Mouse (Mus musculus) heart, postnatal 36 days (tissue): ENCODE results near the gene Ppp2r2d. TPM values are rescaled to one million over a fixed set of nuclear protein-coding genes. Genes with fewer than 3 reads are reported as not detected.

ENCODE experiments used
- DNase-seq, 2 experiments: peaks; one replicate each; pipeline ENCODE4 v3.0.0; 2021 to 2022
- intact Hi-C: fragments of 180-260 bp; cut with DNase I; formaldehyde crosslinking; loops from one replicate; pipeline ENCODE4 v1.15.1; 2025
- total RNA-seq, 2 experiments: library from RNA; stranded (reverse); gene quantifications; 2 replicates each; pipeline ENCODE4 v1.2.3; 2021

The Ppp2r2d gene
- total RNA-seq, 2 experiments from 2014 or later = 39.6 to 42.1 TPM

- DNase-seq = no peak
- intact Hi-C loops = no loop called here
These were observed 8.3 kb downstream of the Ppp2r2d start for GRCm38 (mm10) chr7:138854201-138854600.

- no peak for DNase-seq
- intact Hi-C loops = no loop called here
These were observed 10.8 kb downstream of the Ppp2r2d start for GRCm38 (mm10) chr7:138856670-138857069.

GRCm38 (mm10) chr7:138863950-138864572 lies 18.2 kb downstream of the Ppp2r2d start:
- no peak for DNase-seq
- intact Hi-C loops = no loop called here

GRCm38 (mm10) chr7:138864776-138865175 lies 18.9 kb downstream of the Ppp2r2d start:
- intact Hi-C loops = no loop called here
- no peak for DNase-seq

GRCm38 (mm10) chr7:138867286-138867685 lies 21.4 kb downstream of the Ppp2r2d start:
- no peak for DNase-seq
- intact Hi-C loops = no loop called here

- intact Hi-C loops = no loop called here
- no peak for DNase-seq
These were observed 22.4 kb downstream of the Ppp2r2d start for GRCm38 (mm10) chr7:138868316-138868715.

GRCm38 (mm10) chr7:138872956-138873355 lies 27.1 kb downstream of the Ppp2r2d start:
- intact Hi-C loops = no loop called here
- DNase-seq = no peak

- intact Hi-C loops = no loop called here
These were observed 29.2 kb downstream of the Ppp2r2d start for GRCm38 (mm10) chr7:138875031-138875430.

GRCm38 (mm10) chr7:138883724-138884123 lies 37.8 kb downstream of the Ppp2r2d start:
- intact Hi-C loops = no loop called here
- DNase-seq = no peak

More at GRCm38 (mm10) chr7:138875031-138875430, 29.2 kb downstream of the Ppp2r2d start:
- DNase-seq = no peak

GRCm38 (mm10) chr7:138885365-138886289 lies 39.7 kb downstream of the Ppp2r2d start:
- DNase-seq = no peak
- intact Hi-C loops = no loop called here

- intact Hi-C loops = no loop called here
- no peak for DNase-seq
These were observed 52.2 kb downstream of the Ppp2r2d start for GRCm38 (mm10) chr7:138898122-138898521.

GRCm38 (mm10) chr7:138898743-138899142 lies 52.9 kb downstream of the Ppp2r2d start:
- intact Hi-C loops = no loop called here
- no peak for DNase-seq

- intact Hi-C loops = no loop called here
- DNase-seq = no peak
These were observed 58.1 kb downstream of the Ppp2r2d start for GRCm38 (mm10) chr7:138903886-138904435.

GRCm38 (mm10) chr7:138906441-138906840 lies 60.6 kb downstream of the Ppp2r2d start:
- no peak for DNase-seq
- intact Hi-C loops = no loop called here

- intact Hi-C loops = no loop called here
- DNase-seq = peak; percentile 48 to 70
These were observed 61.2 kb downstream of the Ppp2r2d start for GRCm38 (mm10) chr7:138907043-138907442.

- no peak for DNase-seq
- intact Hi-C loops = loop anchor here (2.0 kb wide), 1 partner anchor 61 kb away; the partner anchor contains the start of genes Mapk1ip1 and Ppp2r2d
These were observed 62.1 kb downstream of the Ppp2r2d start for GRCm38 (mm10) chr7:138907976-138908375.

GRCm38 (mm10) chr7:138908768-138909276 lies 62.9 kb downstream of the Ppp2r2d start:
- DNase-seq = no peak
- intact Hi-C loops = loop anchor here (2.0 kb wide), 1 partner anchor 62 kb away; the partner anchor contains the start of genes Mapk1ip1 and Ppp2r2d

GRCm38 (mm10) chr7:138909277-138910192 lies 63.7 kb downstream of the Ppp2r2d start, which contains the start of gene Bnip3:
Gene Bnip3 (minus strand): TSS chr7:138909519.
- peak; percentile 87 to 92 for DNase-seq
- intact Hi-C loops = loop anchor here (2.0 kb wide), 1 partner anchor 63 kb away; the partner anchor contains the start of genes Mapk1ip1 and Ppp2r2d

GRCm38 (mm10) chr7:138910193-138910562 lies 64.3 kb downstream of the Ppp2r2d start:
- DNase-seq = no peak
- intact Hi-C loops = no loop called here

GRCm38 (mm10) chr7:138913616-138914015 lies 67.7 kb downstream of the Ppp2r2d start:
- intact Hi-C loops = no loop called here
- no peak for DNase-seq
